Mouse (Mus musculus): Measurements from ENCODE around the gene Ppp1r3g. TPM values are rescaled to one million over a fixed set of nuclear protein-coding genes. Genes with fewer than 3 reads are reported as not detected.
A peak's percentile ranks its signal among the peaks of the same experiment; 100 is the strongest.

Gene Ppp1r3g
- polyA plus RNA-seq, 1 experiment from 2014 or later, result 4.3 TPM

DNA sequence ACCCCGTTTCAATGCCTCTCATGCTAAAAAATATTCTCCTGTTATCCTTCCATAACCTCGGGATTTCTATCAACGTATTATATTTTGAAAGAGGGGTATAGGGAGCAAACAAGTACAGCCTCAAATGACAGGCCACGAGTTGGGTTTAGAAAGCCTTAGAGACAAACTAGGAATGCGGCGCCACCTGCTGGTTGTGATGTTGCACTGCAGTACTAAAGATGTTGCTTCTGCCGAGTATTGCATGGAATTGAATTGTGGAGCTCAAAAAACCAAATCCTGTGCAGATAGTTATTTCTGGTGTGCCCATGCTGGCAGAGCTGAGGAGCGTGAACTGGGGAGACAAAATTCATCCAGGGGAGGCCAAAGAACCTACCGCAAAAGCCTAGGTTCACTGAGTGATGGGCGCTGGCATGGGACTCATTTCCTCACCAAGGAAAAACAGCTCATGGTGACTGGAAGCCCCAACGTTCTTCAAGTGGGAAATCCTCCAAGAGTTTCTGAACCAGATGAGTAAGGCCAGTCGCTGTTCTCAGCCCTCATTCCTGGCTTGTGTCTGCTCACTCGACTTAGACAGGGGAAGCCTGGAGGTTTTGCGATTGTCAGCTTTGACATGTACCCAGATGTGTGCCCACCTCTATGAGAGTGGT, 11.2 kb upstream of the Ppp1r3g start:
- DNase-seq, result peak; percentile 80
- TF ChIP-seq CTCF (IDR thresholded peaks at IDR 0.05; ENCODE audit: low read depth), result peak; percentile 95
- TF ChIP-seq EP300 (IDR thresholded peaks at IDR 0.05; ENCODE audit: low read depth), result no peak
- H3K27ac ChIP-seq (ENCODE audit: low read depth), result no peak overlapping the region
- H3K36me3 ChIP-seq (replicated peaks; ENCODE audit: insufficient read depth, low read length), result no peaks in the 10 kb centered on the region
- H3K27me3 ChIP-seq (ENCODE audit: insufficient read depth, low read length), result no peaks in the 10 kb centered on the region
- H3K4me1 ChIP-seq (ENCODE audit: insufficient read depth), result peaks cover 8% of the 10 kb centered on the region; the same call in 1 of the 2 replicates
- no peaks in the 10 kb centered on the region for H3K9me3 ChIP-seq (ENCODE audit: low read length)
- H3K9ac ChIP-seq (replicated peaks), result no peak overlapping the region
- no peak overlapping the region for H3K4me2 ChIP-seq (ENCODE audit: low read depth, low read length)
- 0 out of 2 replicates have a peak, but pooled peaks have one; percentile 35 for ATAC-seq
- 18% methylated on average over 14 of the region's 14 CpGs for WGBS (ENCODE audit: insufficient replicate concordance)
- H3K4me3 ChIP-seq (ENCODE audit: low read depth, low read length), result no peak overlapping the region

DNA sequence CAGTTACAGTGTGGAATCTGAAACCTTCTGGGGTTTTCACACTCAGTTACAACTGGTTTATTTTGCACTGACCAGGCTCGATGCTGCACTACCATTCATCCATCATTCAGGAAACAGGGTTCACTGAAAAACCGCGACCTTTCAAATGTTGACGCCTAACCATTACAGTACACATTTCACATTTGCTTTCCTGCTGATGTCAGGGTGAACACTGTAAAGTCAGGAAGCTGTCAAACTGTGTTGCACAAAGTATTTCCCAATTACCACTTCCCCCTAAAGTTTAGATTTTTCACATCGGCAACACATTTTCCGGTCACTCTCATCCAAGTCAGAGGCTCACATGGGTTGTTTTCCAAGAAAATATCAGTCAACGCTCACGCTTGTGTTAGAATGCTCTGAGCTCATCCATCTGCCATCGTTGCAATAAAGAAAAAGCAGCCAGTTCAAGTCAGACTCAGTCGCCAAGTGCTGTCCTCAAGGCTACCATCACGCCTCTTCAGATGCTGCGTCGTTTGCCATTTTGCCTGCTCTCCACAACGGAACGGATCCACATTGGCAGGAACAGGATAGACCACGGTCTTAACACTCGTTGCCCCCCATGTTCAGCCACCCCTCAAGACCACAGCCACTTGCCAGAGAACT, 8.7 kb upstream of the Ppp1r3g start:
- Histone ChIP-seq H3K4me1 (ENCODE audit: insufficient read depth) (peaks cover 8% of the 10 kb centered on the region; the same call in 1 of the 2 replicates), H3K9ac (replicated peaks) (no peak overlapping the region), H3K27ac (ENCODE audit: low read depth) (no peak overlapping the region), H3K4me2 (ENCODE audit: low read depth, low read length) (no peak overlapping the region), H3K9me3 (ENCODE audit: low read length) (no peaks in the 10 kb centered on the region), H3K27me3 (ENCODE audit: insufficient read depth, low read length) (no peaks in the 10 kb centered on the region), H3K36me3 (replicated peaks; ENCODE audit: insufficient read depth, low read length) (no peaks in the 10 kb centered on the region), H3K4me3 (ENCODE audit: low read depth, low read length) (no peak overlapping the region)
- TF ChIP-seq EP300 (IDR thresholded peaks at IDR 0.05; ENCODE audit: low read depth) (no peak), CTCF (IDR thresholded peaks at IDR 0.05; ENCODE audit: low read depth) (no peak)
- ATAC-seq, result peak; percentile 33
- DNase-seq, result no peak
- 55% methylated on average over 17 of the region's 17 CpGs for WGBS (ENCODE audit: insufficient replicate concordance)

DNA sequence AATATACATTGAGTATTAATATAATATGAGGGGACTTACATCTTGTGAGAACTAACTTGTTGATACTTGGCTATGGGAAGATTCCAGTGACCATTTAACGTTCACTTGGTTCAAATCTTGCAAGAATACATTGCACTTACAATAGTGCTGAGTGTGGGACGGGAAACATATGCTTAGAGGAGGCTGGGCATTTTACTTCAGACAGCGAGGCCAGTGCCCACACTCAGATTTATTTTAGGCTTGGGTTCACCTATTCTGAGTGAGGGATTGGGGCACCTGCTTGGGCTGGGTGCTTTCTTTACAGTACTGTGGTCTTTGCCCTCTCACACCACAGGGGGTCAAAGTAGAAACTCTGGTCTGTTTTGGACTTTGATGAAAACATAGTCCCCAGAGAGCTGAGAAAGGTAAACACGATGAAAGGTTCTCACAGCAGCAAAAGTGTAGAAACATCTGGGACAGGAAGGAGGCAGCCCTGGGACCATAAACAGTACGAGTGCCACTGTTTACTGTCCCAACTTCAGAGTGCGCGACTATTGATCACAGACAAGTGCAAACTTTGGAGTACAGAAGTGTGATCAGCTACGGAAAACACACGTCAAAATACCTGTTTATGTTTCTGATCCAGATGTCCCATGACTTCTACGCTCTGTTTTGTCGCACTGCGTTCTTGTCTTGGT, 890 bp downstream of the Ppp1r3g start:
- H3K9me3 ChIP-seq (ENCODE audit: low read length), result no peaks in the 10 kb centered on the region
- H3K27me3 ChIP-seq (ENCODE audit: insufficient read depth, low read length), result no peaks in the 10 kb centered on the region
- H3K4me2 ChIP-seq (ENCODE audit: low read depth, low read length), result no peak overlapping the region
- peak overlapping the region; percentile 75 for H3K27ac ChIP-seq (ENCODE audit: low read depth)
- WGBS (ENCODE audit: insufficient replicate concordance), result 58% methylated on average over 12 of the region's 12 CpGs
- no peaks in the 10 kb centered on the region for H3K36me3 ChIP-seq (replicated peaks; ENCODE audit: insufficient read depth, low read length)
- no peak for TF ChIP-seq CTCF (IDR thresholded peaks at IDR 0.05; ENCODE audit: low read depth)
- TF ChIP-seq EP300 (IDR thresholded peaks at IDR 0.05; ENCODE audit: low read depth), result peak; percentile 73
- peak overlapping the region; percentile 32 for H3K4me3 ChIP-seq (ENCODE audit: low read depth, low read length)
- no peaks in the 10 kb centered on the region for H3K4me1 ChIP-seq (ENCODE audit: insufficient read depth)
- peak; percentile 87 for ATAC-seq
- DNase-seq, result peak; percentile 55
- H3K9ac ChIP-seq (replicated peaks), result 0 out of 2 replicates have a peak overlapping the region, but pooled peaks have one; percentile 2

DNA sequence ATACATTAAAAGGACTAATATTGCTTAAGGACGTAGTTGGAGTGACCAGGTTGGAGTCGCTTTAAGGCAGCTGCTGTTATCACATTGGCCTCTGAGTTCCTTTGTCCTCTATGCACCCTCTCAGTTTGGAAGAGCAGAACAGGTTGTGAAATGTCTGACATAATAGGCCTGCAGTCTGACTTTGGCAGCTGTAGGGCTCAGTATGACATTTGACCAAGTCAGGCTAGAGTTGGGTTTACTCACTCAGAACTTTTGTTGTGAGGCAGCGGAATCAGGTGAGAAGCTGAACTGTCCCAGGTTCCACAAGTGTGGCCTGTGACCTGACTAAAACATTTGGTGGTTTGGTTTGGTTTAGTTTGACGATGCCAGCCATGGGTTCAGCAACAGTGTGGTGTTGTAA, 4.9 kb downstream of the Ppp1r3g start:
- TF ChIP-seq EP300 (IDR thresholded peaks at IDR 0.05; ENCODE audit: low read depth) (no peak; the same call in 1 of the 2 replicates), CTCF (IDR thresholded peaks at IDR 0.05; ENCODE audit: low read depth) (no peak)
- DNase-seq, result peak; percentile 33
- Histone ChIP-seq H3K27ac (ENCODE audit: low read depth) (peak overlapping the region; percentile 77), H3K9ac (replicated peaks) (no peak overlapping the region), H3K9me3 (ENCODE audit: low read length) (no peaks in the 10 kb centered on the region), H3K4me3 (ENCODE audit: low read depth, low read length) (no peak overlapping the region), H3K4me1 (ENCODE audit: insufficient read depth) (no peaks in the 10 kb centered on the region), H3K27me3 (ENCODE audit: insufficient read depth, low read length) (peaks cover 15% of the 10 kb centered on the region), H3K4me2 (ENCODE audit: low read depth, low read length) (no peak overlapping the region), H3K36me3 (replicated peaks; ENCODE audit: insufficient read depth, low read length) (no peaks in the 10 kb centered on the region)
- peak; percentile 54 for ATAC-seq
- 61% methylated on average over 4 of the region's 4 CpGs for WGBS (ENCODE audit: insufficient replicate concordance)

DNA sequence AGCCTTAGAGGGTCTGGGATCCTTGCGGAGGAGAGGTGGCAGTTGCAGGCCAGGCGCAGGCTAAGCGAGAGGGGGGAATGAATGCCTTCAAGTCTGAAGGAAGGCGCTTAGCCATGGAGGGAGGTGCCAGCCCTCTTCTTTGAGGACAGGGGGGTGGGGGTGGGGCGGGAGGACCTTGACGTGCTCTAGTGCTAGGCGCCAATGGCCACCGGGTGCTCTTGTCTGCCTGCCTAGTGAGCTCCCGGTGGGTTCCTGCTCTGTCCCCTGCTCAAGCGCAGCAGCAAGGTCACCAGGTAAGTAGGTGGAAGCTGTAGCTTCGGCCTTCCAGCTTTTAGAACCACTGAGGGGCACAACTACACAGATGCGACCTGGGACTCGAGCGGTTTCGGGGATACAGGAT, 9.1 kb downstream of the Ppp1r3g start:
- peak; percentile 43 for DNase-seq
- H3K9ac ChIP-seq (replicated peaks), result peak overlapping the region; percentile 76
- peaks cover 33% of the 10 kb centered on the region for H3K27me3 ChIP-seq (ENCODE audit: insufficient read depth, low read length)
- H3K4me2 ChIP-seq (ENCODE audit: low read depth, low read length), result peak overlapping the region; percentile 80
- no peak for TF ChIP-seq EP300 (IDR thresholded peaks at IDR 0.05; ENCODE audit: low read depth)
- peak overlapping the region; percentile 69 for H3K27ac ChIP-seq (ENCODE audit: low read depth)
- H3K9me3 ChIP-seq (ENCODE audit: low read length), result no peaks in the 10 kb centered on the region
- no peaks in the 10 kb centered on the region for H3K4me1 ChIP-seq (ENCODE audit: insufficient read depth)
- WGBS (ENCODE audit: insufficient replicate concordance), result 17% methylated on average over 15 of the region's 15 CpGs
- peak overlapping the region; percentile 56 for H3K4me3 ChIP-seq (ENCODE audit: low read depth, low read length)
- peak; percentile 10; the same call in 1 of the 2 replicates for ATAC-seq
- H3K36me3 ChIP-seq (replicated peaks; ENCODE audit: insufficient read depth, low read length), result no peaks in the 10 kb centered on the region

DNA sequence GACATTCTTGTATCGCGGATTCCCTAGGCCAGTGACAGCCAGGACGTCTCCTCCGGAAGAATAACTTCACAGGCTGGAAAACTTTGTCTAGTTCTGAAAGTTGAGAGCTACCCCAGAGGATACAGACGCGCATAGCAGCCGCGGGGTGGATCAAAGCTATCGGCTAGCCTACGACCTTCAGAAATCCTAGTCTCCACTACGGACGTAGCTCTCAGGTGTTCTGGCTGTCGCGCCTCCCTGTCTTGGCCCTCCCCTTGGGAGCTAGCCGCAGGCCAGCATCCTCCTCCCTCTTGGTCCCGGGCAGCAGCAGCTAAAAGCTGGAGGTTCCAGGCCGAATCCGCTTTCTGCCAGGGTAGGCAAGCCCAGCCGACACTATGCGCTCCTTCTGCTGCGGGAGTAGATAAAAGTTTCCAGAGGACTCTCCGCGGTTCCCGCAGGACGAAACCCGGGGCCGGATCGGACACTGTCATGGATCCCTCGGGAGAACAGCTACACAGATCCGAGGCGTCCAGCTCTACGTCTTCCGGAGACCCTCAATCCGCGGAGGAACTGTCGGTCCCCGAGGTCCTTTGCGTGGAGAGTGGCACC, 9.6 kb downstream of the Ppp1r3g start:
- H3K36me3 ChIP-seq (replicated peaks; ENCODE audit: insufficient read depth, low read length), result no peaks in the 10 kb centered on the region
- H3K9me3 ChIP-seq (ENCODE audit: low read length), result no peaks in the 10 kb centered on the region
- H3K9ac ChIP-seq (replicated peaks), result peak overlapping the region; percentile 76
- H3K27me3 ChIP-seq (ENCODE audit: insufficient read depth, low read length), result peaks cover 33% of the 10 kb centered on the region
- WGBS (ENCODE audit: insufficient replicate concordance), result 2% methylated on average over 38 of the region's 38 CpGs
- DNase-seq, result no peak
- peak; percentile 43 for ATAC-seq
- H3K4me1 ChIP-seq (ENCODE audit: insufficient read depth), result no peaks in the 10 kb centered on the region
- no peak for TF ChIP-seq EP300 (IDR thresholded peaks at IDR 0.05; ENCODE audit: low read depth)
- no peak for TF ChIP-seq CTCF (IDR thresholded peaks at IDR 0.05; ENCODE audit: low read depth)
- H3K27ac ChIP-seq (ENCODE audit: low read depth), result peak overlapping the region; percentile 69
- H3K4me2 ChIP-seq (ENCODE audit: low read depth, low read length), result peak overlapping the region; percentile 80
- H3K4me3 ChIP-seq (ENCODE audit: low read depth, low read length), result peak overlapping the region; percentile 56
